Mouse (Mus musculus) gastrocnemius, postnatal 25 days (tissue): ENCODE results near the gene Mettl27. TPM values are rescaled to one million over a fixed set of nuclear protein-coding genes. Genes with fewer than 3 reads are reported as not detected.
A peak's percentile ranks its signal among the peaks of the same experiment; 100 is the strongest.
"Not testable (repeated sequence)": the region's sequence is repeated elsewhere in the genome, so short reads cannot be mapped to it uniquely, and the experiment has no call there.

Source experiments
- DNase-seq: peaks from one replicate; pipeline ENCODE4 v3.0.0; 2022
- total RNA-seq, 2 experiments: library from RNA; stranded (reverse); gene quantifications; 1 replicate in 1 of 2; 2 replicates in 1 of 2; pipeline ENCODE4 v1.2.3; 2021

Mettl27 gene
- total RNA-seq, 2 experiments from 2014 or later: 4.0 to 5.2 TPM

DNA sequence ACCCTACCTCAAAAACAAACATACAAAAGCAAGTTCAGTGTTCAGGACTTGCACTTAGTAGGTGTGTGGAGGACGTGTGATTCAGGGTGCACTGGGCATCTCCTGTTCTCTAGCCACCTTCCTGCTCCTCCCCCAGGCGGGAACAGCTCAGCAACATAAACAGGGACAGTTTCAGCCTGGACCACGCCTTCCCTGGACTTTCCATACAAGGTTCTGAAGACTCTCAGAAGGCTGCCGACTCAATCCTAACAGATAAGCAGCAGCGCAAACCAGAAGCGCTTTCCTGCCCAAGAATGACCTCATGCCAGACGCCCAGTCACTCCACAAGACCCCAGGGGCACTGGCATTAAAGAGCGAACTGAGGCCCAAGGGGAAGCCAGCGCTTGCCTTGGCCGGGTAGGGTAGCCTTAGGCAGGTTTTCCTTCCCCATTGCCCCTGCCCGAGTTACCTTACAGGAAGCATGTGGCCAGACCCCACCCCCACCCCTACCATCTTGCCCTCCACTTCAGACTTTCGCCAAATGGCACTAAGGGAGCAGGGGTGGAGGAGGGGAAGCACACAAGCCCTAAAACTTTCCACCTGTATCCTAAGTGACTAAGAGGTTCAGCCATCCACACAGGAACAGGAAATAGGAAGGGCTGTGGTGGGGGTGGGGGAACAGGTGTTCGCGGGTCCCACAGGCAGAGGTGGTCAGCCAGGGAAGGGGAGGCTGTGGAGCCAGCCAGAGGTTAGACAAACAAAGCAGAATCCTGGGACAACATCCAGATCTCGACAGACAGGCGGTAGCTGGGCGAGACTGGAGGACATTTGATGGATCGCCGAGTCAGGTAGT is 19.1 kb downstream of the Mettl27 start:
- no peak for DNase-seq

GRCm38 (mm10) chr5:134955491-134955890 is 23.3 kb downstream of the Mettl27 start:
- DNase-seq: no peak

DNA sequence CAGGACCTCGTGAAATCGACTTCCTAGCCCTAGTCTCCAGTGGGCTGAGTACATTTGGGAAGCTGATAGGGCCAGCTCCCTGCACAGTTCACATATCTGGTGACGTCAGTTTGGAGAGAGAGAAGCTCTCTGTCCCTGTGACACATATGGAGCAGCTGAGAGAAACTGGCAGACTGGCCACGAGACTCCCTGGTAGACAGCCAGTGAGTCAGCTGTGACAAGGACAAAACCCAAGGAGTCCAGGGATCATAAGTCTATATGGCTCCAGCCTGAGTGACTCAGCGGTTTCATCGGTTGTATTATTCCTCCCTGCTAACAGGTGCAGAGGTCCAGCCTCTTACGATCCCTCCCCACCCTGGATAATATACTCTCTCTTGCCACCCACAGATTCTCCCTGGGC is 26.9 kb downstream of the Mettl27 start:
- DNase-seq: peak; percentile 45

GRCm38 (mm10) chr5:134960430-134960829 is 28.3 kb downstream of the Mettl27 start:
- DNase-seq: no peak

GRCm38 (mm10) chr5:134961519-134961918 is 29.4 kb downstream of the Mettl27 start:
- DNase-seq: no peak

DNA sequence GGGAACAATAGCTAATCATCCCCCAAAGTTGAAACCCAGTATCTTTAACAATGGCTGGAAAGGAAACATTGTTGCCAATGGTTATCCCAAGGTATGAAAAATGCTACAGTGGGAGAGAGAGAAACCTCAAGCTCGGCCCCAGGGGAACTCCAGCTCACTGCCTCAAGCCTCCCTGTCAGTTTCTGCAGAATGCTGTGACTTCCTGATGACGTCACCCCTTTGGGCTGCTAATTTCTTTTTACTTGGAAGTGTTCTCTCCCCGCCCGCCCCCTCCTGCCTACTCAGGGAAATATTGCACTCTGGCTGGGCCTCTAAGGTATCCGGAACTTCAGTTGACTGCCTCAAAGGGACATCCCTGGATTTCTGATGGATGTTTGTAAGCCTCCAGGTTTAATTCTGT is 31.4 kb downstream of the Mettl27 start:
- DNase-seq: no peak

GRCm38 (mm10) chr5:134964655-134965054 is 32.5 kb downstream of the Mettl27 start:
- not testable (repeated sequence) for DNase-seq

GRCm38 (mm10) chr5:134965473-134965851 is 33.3 kb downstream of the Mettl27 start:
- DNase-seq: peak; percentile 32

DNA sequence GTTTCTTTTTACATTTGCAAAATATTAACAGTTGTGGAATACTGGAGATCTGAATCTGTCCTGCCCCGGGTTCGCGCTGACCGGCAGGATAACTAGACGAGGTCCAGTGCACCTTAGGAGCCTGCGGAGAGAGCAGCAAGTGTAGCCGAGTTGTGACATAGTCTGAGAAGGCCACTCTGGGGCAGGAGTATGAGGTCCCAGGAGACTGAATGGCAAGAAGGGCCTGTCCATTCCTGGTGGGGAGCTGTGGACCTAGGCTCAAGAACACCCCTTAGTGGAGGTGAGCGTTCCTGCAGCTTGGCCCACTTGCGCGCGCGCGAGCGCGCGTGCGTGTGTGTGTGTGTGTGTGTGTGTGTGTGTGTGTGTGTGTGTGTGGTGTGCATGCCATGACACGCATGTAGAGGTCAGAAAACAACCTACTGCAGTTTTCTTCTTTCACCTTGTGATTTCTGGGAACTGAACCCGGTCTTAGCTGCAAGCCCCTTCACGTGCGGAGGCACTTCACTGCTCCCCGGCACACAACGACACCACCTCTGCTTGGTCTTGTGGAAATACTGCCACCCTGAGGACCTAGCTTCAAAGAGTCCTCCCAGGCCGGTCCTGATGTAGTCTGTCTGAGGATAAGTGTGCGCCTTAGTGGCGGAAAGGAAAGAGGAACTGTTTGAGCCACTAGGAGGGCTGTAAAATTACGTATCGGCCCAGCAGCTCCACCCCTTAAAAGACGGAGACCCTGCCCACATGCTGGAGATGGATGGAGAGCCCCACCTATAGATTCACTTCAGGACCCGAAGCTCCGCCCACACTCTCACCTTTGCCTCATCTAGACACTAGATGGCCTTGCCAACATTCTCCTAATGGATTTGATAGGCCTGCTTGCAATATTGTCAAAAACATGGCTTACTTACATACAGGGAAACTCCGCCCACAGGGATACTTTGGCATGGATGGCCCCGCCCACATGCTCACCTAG is 34.0 kb downstream of the Mettl27 start:
- peak; percentile 24 for DNase-seq

GRCm38 (mm10) chr5:134967164-134967944 is 35.2 kb downstream of the Mettl27 start:
- no peak for DNase-seq

DNA sequence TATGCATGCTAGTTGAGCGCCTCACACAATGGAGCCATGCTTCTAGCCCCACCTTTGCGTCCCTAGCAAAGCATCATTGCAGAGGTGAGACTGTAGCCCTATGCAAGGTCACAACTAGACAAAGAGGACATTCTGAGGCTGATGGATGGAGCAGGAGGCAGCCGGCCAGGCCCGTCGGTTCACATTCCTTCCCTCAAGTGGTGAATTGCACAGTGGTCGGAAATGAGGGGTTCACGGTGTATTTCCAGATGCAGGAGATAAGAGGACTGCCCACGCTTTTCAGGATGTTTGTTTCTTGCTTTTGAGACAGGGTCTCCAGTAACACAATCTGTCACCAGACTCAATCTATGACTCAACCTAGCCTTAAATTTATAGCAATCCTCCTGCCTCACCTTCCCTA is 38.5 kb downstream of the Mettl27 start:
- DNase-seq: no peak

GRCm38 (mm10) chr5:134973081-134973480 is 40.9 kb downstream of the Mettl27 start:
- DNase-seq: no peak

- no peak for DNase-seq
These were observed 41.4 kb downstream of the Mettl27 start for GRCm38 (mm10) chr5:134973526-134973925.

GRCm38 (mm10) chr5:134974294-134974693 is 42.1 kb downstream of the Mettl27 start:
- no peak for DNase-seq

DNA sequence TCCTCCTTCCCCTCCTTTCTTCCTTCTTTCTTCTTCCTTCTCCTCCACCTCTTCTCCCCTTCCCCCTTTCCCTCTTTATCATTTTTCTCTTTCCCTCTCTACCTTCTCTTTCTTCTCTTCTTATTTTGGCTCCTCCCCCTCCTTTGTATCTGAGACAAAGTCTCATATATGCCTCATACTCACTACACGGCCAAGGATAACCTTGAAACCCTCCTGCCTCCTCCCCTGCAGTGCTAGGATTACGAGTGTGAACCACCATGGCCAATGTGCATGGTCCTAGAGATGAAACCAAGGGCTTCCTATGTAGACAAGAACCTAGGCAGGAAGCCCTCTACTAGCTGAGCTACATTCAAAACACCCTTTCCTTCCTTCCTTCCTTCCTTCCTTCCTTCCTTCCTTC is 42.8 kb downstream of the Mettl27 start:
- no peak for DNase-seq

DNA sequence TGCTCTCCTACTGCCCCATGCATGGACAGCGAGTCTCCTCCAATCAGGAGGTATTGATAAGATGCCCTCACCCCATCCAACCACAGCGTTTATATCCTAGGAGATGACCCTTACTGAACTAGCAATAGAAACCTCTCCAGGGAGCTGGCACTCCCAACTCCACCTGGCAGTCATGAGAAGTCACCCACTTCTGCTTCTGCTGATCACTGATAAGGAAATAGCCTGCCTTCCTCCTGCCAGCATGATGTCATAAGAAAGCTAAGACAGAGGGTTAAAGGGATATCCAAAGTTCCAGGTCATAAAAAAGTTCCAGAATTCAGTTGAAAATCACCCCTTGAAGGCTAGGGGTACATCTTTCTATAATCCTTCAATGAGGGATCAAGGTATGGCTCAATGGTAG is 44.0 kb downstream of the Mettl27 start:
- no peak for DNase-seq

DNA sequence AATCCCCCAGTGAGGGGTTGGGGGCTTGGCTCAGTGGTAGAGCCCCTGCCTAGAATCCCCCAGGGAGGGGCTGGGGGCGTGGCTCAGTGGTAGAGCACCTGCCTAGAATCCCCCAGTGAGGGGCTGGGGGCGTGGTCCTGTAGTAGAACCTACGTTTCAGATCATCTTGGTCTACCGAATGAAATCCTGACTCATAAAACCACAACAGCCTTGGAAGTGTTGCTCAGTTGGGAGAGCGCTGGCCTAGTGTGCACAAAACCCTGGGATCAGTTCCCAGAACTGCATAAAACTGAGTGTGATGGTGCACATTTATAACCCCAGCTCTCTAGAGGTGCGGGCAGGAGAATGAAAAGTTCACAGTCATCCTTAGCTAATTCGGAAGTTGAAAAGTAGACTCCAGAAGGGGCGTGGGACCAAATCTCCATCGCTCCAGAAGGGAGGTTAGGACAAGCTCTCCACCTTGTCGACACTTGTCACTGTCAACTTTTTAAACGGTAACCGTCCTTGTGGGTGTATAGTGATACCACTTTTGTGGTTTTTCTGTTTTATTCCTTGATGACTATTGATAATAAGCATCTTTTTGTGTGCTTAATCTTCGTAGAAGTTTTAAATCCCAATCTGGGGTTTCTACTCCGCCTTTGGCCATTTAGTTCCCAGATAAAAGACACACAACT is 44.5 kb downstream of the Mettl27 start:
- DNase-seq: no peak

DNA sequence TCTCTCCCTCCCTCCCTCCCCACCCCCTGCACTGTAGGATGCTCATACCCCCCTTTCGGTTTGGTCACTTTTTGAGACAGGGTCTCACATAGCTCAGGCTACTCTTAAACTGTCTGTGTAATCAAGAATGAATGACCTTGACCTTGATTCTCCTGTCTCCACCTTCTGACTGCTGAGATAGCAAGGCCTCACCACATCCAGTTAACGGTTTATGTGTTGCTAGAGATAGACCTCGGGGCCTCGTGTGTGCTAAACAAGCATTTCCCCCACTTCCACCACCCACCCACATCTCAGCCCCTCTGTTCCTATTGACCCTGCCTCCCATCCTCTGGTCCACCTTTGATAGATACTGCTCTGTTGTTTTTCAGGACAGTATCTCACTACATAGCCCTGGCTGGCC is 45.7 kb downstream of the Mettl27 start:
- no peak for DNase-seq

GRCm38 (mm10) chr5:134981149-134981548 is 49.0 kb downstream of the Mettl27 start:
- DNase-seq: no peak

GRCm38 (mm10) chr5:134983111-134983510 is 50.9 kb downstream of the Mettl27 start:
- no peak for DNase-seq

- no peak for DNase-seq
These were observed 51.6 kb downstream of the Mettl27 start for GRCm38 (mm10) chr5:134983771-134984170.
